Mouse (Mus musculus): ENCODE data around the gene Kpna4. TPM values are rescaled to one million over a fixed set of nuclear protein-coding genes. Genes with fewer than 3 reads are reported as not detected.

Gene Kpna4
- polyA plus RNA-seq (2012; rRNA removed; ENCODE audit: low replicate concordance): 16.1 and 22.4 TPM in 2 replicates

DNA sequence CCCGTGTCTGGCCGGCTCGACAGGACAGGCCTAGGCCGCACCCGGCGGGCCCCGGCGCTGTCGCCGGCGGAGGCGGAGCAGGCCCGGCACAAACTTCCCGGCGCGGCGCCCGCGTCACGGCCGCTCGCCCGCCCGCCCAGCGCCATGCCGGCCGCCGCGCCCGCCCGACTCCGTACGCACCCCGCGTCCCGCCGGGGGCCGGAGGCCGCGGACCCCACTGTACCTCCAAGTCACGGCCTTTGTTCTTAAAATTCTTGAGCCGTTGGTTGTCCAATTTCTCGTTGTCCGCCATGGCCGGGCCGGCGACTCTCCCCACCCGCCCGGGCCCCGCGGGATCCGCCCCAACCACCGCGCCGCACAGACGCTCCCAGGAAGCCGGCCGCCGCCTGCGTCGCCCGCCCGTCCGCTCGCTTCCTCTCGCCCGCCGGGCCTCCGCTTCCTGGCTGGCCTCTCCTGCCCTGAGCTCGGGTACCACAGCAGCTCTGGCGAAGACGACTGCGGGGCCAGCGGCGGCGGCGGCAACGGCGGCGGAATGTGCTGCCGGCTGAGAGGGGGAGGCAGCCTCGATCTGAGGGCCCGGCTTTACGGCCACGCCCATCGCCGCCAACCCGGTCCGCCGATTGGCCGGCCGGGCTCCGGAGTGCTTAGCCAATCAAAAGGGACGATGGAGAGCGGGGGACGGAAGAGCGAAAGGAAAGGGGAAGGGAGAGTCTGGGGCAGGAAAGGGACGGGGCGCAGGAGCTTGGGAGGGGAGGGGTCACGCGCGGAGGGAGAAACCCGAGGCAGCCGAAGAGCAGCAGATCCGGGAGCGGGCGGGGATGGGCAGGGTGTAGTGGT, at the start of gene Kpna4:
Kpna4 (minus strand) TSS at position 605 of the 837 bp plus-strand sequence.

DNA sequence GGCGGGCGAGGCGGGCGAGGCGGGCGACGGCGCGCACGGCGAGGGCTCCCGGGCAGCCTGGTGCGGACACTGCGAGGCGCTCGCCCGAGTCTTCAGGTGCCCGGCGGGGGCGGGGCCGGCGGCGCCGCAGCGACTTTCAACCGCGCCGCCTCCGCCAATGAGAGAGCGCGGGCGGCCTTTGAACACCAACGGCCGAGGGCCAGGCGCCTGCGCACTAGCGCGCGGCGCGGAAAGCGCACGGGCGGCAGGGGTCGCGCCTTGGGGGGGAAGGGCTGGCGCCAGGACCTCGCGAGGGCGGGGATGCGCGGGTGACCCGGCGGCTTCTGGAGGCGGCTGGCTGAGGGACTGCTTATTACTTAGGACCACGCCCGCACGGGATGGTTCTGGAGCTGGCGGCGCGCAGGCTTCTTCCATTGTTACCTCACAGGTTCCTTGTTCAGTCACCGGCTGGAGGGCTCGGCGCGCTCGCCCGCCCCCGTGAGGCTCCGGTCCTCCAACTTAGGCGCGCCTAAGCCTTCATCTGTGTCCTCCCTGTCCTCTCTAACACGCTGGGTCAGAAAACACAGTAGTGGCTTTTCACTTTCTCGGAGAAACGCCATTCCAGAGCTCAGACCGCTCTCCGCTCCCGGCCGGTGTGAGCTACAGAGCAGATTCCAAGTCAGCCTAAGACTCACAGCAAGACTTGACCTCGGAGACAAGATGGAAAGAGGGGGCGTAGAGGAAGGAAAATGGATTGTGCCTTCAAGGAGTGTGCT, 82.1 kb downstream of the Kpna4 start, which contains the start of gene Trim59:
Trim59 (minus strand) TSS at position 111 of the 755 bp plus-strand sequence.

Other genes with a start within 250 kb of the Kpna4 start
- 2.6 and 4.1 TPM in 2 replicates for gene Ift80, start 122.5 kb downstream of the Kpna4 start, polyA plus RNA-seq (2012; rRNA removed; ENCODE audit: low replicate concordance)
- gene Smc4, start 122.4 kb downstream of the Kpna4 start, polyA plus RNA-seq (2012; rRNA removed; ENCODE audit: low replicate concordance): 2.1 and 4.8 TPM in 2 replicates
- 0.29 and 1.9 TPM in 2 replicates for gene Trim59, start 82.4 kb downstream of the Kpna4 start, polyA plus RNA-seq (2012; rRNA removed; ENCODE audit: low replicate concordance)
- gene Arl14, start 95.3 kb upstream of the Kpna4 start, polyA plus RNA-seq (2012; rRNA removed; ENCODE audit: low replicate concordance): 0.42 TPM in 1 of 2 replicates, not detected in the other
- 2.8 and 9.5 TPM in 2 replicates for gene Ppm1l, start 189.7 kb upstream of the Kpna4 start, polyA plus RNA-seq (2012; rRNA removed; ENCODE audit: low replicate concordance)